Mouse (Mus musculus) limb, embryonic 13.5 days (tissue): Measurements from ENCODE around the gene B3gntl1. TPM values are rescaled to one million over a fixed set of nuclear protein-coding genes. Genes with fewer than 3 reads are reported as not detected.

Experiments used
- ATAC-seq: fragments of 200-750 bp; cut with Nextera tagmentation; 2 replicates; pipeline ENCODE4 v1.8.0; 2017; ENCODE audit warnings: low read depth, moderate number of reproducible peaks, moderate TSS enrichment; ENCODE audit not compliant: low FRiP score
- H3K27ac ChIP-seq: fragments of 300-500 bp; sonication (generic); 2 replicates; pipeline ENCODE4 v1.5.1; 2015; ENCODE audit warnings: inconsistent platforms, mild to moderate bottlenecking, moderate library complexity
- H3K27me3 ChIP-seq: fragments of 300-500 bp; sonication (generic); 2 replicates; pipeline ENCODE4 v1.6.1; 2015; ENCODE audit warnings: mild to moderate bottlenecking, inconsistent platforms
- H3K36me3 ChIP-seq: fragments of 300-500 bp; sonication (generic); 2 replicates; pipeline ENCODE4 v1.6.1; 2015; ENCODE audit warnings: inconsistent platforms, mild to moderate bottlenecking, moderate library complexity
- H3K4me1 ChIP-seq: fragments of 300-500 bp; sonication (generic); 2 replicates; pipeline ENCODE4 v1.6.1; 2015; ENCODE audit warnings: inconsistent platforms
- H3K4me2 ChIP-seq: fragments of 300-500 bp; sonication (generic); replicated peaks from 2 replicates; pipeline ENCODE4 v1.6.1; 2015; ENCODE audit warnings: inconsistent platforms, mild to moderate bottlenecking, moderate library complexity
- H3K4me3 ChIP-seq: fragments of 300-500 bp; sonication (generic); 2 replicates; pipeline ENCODE4 v1.5.1; 2015; ENCODE audit warnings: moderate library complexity, mild to moderate bottlenecking, inconsistent platforms
- H3K9ac ChIP-seq: fragments of 300-500 bp; sonication (generic); 2 replicates; pipeline ENCODE4 v1.6.1; 2015; ENCODE audit warnings: mild to moderate bottlenecking, inconsistent platforms
- H3K9me3 ChIP-seq: fragments of 300-500 bp; sonication (generic); 2 replicates; pipeline ENCODE4 v1.6.1; 2016; ENCODE audit warnings: inconsistent platforms
- whole genome bisulfite sequencing: fragments of 180-500 bp; shearing (Covaris S2); methylation state at CpG from one replicate; pipeline ENCODE4 v1.1.7; 2015; 5-methylcytosine and 5-hydroxymethylcytosine counted together
- polyA plus RNA-seq: library from polyadenylated mRNA; unstranded; fragments of >200 nt; fragmentation: Nextera tagmentation; extraction: Ambion mirVana; gene quantifications from 2 replicates; pipeline ENCODE4 v1.2.1, GENCODE M21; 2015

The B3gntl1 gene
- polyA plus RNA-seq, 1 experiment from 2014 or later, result 10.3 TPM

DNA sequence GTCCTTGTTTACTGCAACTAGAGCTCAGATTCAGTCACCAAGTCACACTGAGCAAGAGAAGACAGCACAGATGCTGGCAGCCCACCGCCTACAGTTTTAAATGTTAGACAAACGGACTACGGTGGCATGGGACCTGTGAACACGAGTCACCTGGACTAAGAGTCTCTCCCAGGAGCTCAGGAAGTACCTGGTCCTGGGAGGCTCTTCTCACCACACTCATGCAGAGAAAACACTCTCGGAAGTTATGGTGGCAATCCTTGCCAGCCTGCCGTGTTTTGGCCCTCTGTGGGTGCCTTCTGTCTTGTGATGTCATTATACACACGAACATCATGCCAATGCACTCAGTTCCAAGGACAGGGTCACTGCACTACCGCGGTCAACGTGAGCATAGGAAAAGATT is 36.3 kb downstream of the B3gntl1 start:
- Histone ChIP-seq H3K9ac (no peak overlapping the region), H3K4me3 (no peak overlapping the region), H3K4me1 (no peaks in the 10 kb centered on the region), H3K9me3 (no peaks in the 10 kb centered on the region), H3K4me2 (no peak overlapping the region), H3K27ac (no peak overlapping the region), H3K36me3 (peaks cover 61% of the 10 kb centered on the region), H3K27me3 (no peaks in the 10 kb centered on the region)
- WGBS, result 93% methylated on average over 10 of the region's 10 CpGs
- ATAC-seq, result no peak

DNA sequence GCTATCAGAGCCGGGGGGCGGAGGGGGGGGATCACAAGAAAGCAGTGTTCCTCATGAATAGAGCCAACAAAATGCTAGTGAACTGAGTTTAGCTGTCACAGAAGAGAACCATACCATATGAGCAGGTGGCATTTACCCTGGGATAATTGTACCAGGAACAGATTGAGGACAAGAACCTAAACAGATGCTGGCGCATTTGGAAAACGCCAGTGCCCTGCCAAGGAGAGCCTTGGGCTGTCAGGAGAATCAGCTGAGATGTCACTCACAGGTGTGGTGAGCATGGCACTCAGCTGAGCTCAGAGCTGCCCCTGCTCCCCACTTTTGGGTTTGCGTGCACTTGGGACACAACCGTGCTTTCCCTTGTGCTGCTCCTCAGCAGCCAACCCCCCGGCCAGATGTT is 41.5 kb downstream of the B3gntl1 start:
- Histone ChIP-seq H3K4me1 (no peaks in the 10 kb centered on the region), H3K27me3 (no peaks in the 10 kb centered on the region), H3K36me3 (peaks cover 35% of the 10 kb centered on the region), H3K9me3 (no peaks in the 10 kb centered on the region), H3K9ac (no peak overlapping the region), H3K27ac (no peak overlapping the region), H3K4me3 (no peak overlapping the region), H3K4me2 (no peak overlapping the region)
- 93% methylated on average over 7 of the region's 7 CpGs for WGBS
- no peak for ATAC-seq

DNA sequence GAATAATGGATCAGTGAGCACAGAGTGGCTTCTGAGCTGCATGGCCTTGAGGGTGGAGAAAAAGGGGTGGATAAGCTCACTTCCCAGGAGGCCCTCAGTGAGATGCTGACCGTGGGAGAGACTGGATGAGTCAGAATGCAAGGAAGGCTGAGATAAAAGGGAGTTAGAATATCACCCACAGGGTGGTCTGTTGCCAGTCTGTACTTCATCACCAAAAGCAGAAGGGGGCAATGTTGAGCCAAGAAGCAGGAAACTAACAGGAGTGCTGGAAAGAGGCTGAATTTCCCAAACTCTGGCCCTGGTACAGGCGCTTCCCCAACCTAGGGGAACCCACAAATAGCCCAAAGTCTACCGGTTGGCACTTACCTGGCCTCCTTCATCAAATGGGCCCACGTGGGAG is 42.5 kb downstream of the B3gntl1 start:
- no peak overlapping the region for H3K4me2 ChIP-seq
- no peaks in the 10 kb centered on the region for H3K9me3 ChIP-seq
- peaks cover 24% of the 10 kb centered on the region for H3K36me3 ChIP-seq
- no peaks in the 10 kb centered on the region for H3K4me1 ChIP-seq
- ATAC-seq, result no peak
- no peak overlapping the region for H3K27ac ChIP-seq
- H3K9ac ChIP-seq, result no peak overlapping the region
- no peak overlapping the region for H3K4me3 ChIP-seq
- WGBS, result 87% methylated on average over 4 of the region's 4 CpGs
- H3K27me3 ChIP-seq, result no peaks in the 10 kb centered on the region

DNA sequence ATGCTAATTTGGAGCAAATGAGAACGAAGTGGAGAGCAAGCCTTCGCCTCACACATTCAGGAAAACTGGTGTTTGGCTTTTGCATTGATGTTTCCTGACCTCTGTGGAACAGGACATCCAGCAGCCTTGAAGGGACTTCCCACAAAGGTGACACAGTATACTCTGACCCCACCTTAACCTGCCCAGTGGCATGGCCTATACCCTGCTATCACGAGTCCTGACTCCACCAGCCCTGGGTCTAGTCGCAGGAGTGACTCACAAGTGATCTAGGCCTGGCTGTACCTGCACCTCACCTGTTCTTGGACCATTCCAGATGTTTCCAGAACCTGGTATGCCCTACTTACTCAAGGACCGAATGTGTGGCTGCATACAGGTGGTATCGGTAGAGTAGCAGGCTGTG is 43.4 kb downstream of the B3gntl1 start:
- Histone ChIP-seq H3K4me1 (no peaks in the 10 kb centered on the region), H3K27me3 (no peaks in the 10 kb centered on the region), H3K4me3 (no peak overlapping the region), H3K4me2 (no peak overlapping the region), H3K9me3 (no peaks in the 10 kb centered on the region), H3K27ac (no peak overlapping the region), H3K9ac (no peak overlapping the region), H3K36me3 (peaks cover 26% of the 10 kb centered on the region)
- 91% methylated on average over 6 of the region's 6 CpGs for WGBS
- ATAC-seq, result no peak

- H3K9ac ChIP-seq, result no peak overlapping the region
- ATAC-seq, result no peak
These were observed 45.4 kb downstream of the B3gntl1 start for GRCm38 (mm10) chr11:121627521-121627920.

DNA sequence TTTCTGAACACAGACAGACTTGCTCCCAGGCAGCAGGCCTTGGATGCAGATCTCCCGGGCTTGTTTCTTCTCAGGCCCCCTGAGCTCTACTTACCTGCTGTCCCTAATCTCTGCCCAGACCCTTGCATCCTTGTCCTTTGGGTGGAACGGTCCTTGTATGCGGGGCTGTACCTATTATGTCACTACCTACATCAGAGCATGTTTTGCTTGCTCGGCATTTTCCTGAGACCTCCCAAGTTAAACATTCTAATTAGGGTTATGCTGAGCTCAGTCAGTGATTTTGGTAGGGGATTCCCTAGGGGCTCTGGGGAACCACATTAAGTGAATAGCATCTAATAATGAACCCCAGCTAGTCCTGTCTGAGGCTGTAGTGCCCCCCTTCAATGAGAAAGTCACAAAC is 47.9 kb downstream of the B3gntl1 start:
- no peak for ATAC-seq
- Histone ChIP-seq H3K27ac (no peak overlapping the region), H3K36me3 (peaks cover 49% of the 10 kb centered on the region)

More at GRCm38 (mm10) chr11:121627521-121627920, 45.4 kb downstream of the B3gntl1 start:
- Histone ChIP-seq H3K27ac (no peak overlapping the region), H3K4me2 (no peak overlapping the region), H3K36me3 (peaks cover 37% of the 10 kb centered on the region), H3K4me1 (no peaks in the 10 kb centered on the region), H3K27me3 (no peaks in the 10 kb centered on the region), H3K9me3 (no peaks in the 10 kb centered on the region), H3K4me3 (no peak overlapping the region)
- WGBS, result 85% methylated on average over 5 of the region's 5 CpGs

GRCm38 (mm10) chr11:121617371-121617770 is 55.6 kb downstream of the B3gntl1 start:
- ATAC-seq, result no peak
- Histone ChIP-seq H3K4me2 (no peak overlapping the region), H3K4me1 (no peaks in the 10 kb centered on the region), H3K4me3 (no peak overlapping the region), H3K9me3 (0 out of 2 replicates have a peak, but pooled peaks cover 5% of the 10 kb centered on the region), H3K9ac (no peak overlapping the region), H3K27ac (no peak overlapping the region), H3K36me3 (peaks cover 80% of the 10 kb centered on the region), H3K27me3 (no peaks in the 10 kb centered on the region)
- 74% methylated on average over 1 of the region's 1 CpGs for WGBS

More for the DNA sequence above, 47.9 kb downstream of the B3gntl1 start:
- Histone ChIP-seq H3K27me3 (no peaks in the 10 kb centered on the region), H3K9me3 (no peaks in the 10 kb centered on the region), H3K4me2 (no peak overlapping the region), H3K4me1 (no peaks in the 10 kb centered on the region), H3K4me3 (no peak overlapping the region), H3K9ac (no peak overlapping the region)
- WGBS, result 83% methylated on average over 4 of the region's 4 CpGs

DNA sequence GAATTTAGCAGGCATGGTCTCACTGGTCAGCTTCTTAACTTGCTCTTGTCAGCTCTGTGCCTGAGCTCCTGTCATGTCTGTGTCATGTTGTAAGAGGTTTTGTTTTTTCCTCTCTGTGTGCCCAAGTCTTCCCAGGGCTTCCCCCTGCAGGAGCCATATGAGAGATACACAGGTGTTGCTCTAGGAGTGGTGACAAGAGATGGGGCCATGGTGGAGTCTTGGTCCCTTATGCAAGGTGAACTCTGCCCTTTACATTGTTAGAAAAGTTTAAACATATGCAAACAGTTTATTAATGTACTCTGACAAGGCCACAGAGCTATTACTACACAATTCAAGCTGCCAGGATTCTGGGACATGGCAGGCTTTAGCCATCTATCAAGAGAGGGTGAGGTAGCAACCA is 56.5 kb downstream of the B3gntl1 start:
- Histone ChIP-seq H3K4me1 (no peaks in the 10 kb centered on the region), H3K36me3 (peaks cover 74% of the 10 kb centered on the region), H3K4me2 (no peak overlapping the region), H3K27me3 (no peaks in the 10 kb centered on the region), H3K27ac (no peak overlapping the region), H3K9ac (no peak overlapping the region), H3K9me3 (0 out of 2 replicates have a peak, but pooled peaks cover 5% of the 10 kb centered on the region), H3K4me3 (no peak overlapping the region)
- ATAC-seq, result no peak

DNA sequence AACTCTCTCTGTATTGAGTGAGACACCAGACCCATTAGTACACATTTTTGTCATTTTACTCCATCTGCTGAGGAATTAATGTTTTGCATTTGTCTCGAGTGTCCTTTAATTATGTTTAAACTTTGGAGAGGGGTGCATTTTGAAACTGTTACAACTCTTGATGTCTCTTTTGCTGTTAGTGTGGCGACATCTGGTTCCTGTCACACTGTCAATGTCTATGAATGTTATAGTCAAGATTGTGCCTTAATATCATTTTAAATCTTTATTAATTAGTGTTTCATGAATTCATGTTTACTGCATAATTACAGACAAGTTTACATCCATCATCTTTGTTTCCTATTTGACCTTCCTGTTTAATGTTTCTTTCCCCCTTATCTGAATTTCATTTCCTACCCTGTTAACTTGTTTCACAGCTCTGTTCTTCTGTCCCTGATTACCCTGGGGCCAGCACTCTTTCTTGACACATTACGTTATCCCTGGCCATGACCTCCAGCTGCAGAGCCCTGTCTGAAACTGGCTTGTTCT is 56.9 kb downstream of the B3gntl1 start:
- ATAC-seq, result no peak
- no peak overlapping the region for H3K27ac ChIP-seq
- H3K4me3 ChIP-seq, result no peak overlapping the region
- 0 out of 2 replicates have a peak, but pooled peaks cover 5% of the 10 kb centered on the region for H3K9me3 ChIP-seq
- WGBS, result 79% methylated on average over 3 of the region's 3 CpGs
- H3K27me3 ChIP-seq, result no peaks in the 10 kb centered on the region
- H3K4me2 ChIP-seq, result no peak overlapping the region
- no peak overlapping the region for H3K9ac ChIP-seq
- H3K4me1 ChIP-seq, result no peaks in the 10 kb centered on the region
- peaks cover 76% of the 10 kb centered on the region for H3K36me3 ChIP-seq

GRCm38 (mm10) chr11:121610976-121611375 is 62.0 kb downstream of the B3gntl1 start:
- no peak for ATAC-seq
- no peak overlapping the region for H3K9ac ChIP-seq
- peaks cover 69% of the 10 kb centered on the region for H3K36me3 ChIP-seq

DNA sequence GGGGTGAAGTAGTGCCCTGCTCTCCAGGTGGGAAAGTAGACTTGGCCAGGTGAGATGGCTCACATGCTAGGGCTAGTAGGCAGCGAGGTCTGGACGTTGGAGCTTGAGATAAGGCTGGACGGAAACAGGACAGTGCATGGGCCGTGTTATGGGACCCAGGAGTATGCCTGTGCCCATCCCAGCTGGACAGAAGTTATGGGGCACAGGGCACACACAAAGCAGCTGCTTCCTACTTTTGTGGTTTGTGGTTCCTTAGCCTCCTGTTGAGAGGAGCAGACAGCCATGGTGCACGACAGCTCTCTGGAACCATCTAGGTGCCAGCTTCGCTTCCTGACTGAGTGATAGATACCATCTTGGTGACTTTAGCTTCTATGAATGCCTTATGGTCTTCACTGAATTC is 67.3 kb downstream of the B3gntl1 start:
- WGBS, result 94% methylated on average over 6 of the region's 6 CpGs

More at GRCm38 (mm10) chr11:121610976-121611375, 62.0 kb downstream of the B3gntl1 start:
- no peaks in the 10 kb centered on the region for H3K27me3 ChIP-seq
- no peak overlapping the region for H3K4me2 ChIP-seq
- H3K4me1 ChIP-seq, result no peaks in the 10 kb centered on the region
- no peak overlapping the region for H3K4me3 ChIP-seq
- no peak overlapping the region for H3K27ac ChIP-seq
- 0 out of 2 replicates have a peak, but pooled peaks cover 5% of the 10 kb centered on the region for H3K9me3 ChIP-seq

DNA sequence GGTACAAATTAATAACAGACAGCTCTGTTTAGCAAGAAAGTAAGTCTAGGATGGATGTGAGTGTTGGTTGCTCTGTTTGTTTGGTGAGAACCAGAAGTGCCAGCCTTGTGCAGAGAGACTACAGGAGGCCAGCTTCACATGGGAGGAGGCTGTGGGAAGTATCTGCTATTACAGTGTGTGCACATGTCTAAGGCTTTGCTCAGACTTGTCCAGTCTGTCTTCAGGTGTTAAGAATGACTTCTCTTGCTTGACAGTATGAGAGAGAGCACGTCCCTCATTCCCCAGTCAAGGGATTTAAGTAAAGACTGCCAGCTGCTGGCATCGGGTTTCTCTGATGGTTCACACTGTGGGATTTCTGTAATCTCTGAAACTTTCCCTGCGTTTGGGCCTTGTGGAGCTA is 71.5 kb downstream of the B3gntl1 start:
- H3K9me3 ChIP-seq, result no peaks in the 10 kb centered on the region
- H3K4me3 ChIP-seq, result no peak overlapping the region
- no peak overlapping the region for H3K9ac ChIP-seq
- ATAC-seq, result no peak
- WGBS, result 64% methylated on average over 3 of the region's 3 CpGs
- H3K27ac ChIP-seq, result no peak overlapping the region
- H3K27me3 ChIP-seq, result no peaks in the 10 kb centered on the region
- no peak overlapping the region for H3K4me2 ChIP-seq
- peaks cover 30% of the 10 kb centered on the region for H3K4me1 ChIP-seq
- peaks cover 60% of the 10 kb centered on the region for H3K36me3 ChIP-seq

More for the DNA sequence above, 67.3 kb downstream of the B3gntl1 start:
- Histone ChIP-seq H3K27me3 (no peaks in the 10 kb centered on the region), H3K9me3 (no peaks in the 10 kb centered on the region), H3K9ac (no peak overlapping the region), H3K4me1 (peaks cover 9% of the 10 kb centered on the region; the same call in 1 of the 2 replicates), H3K36me3 (peaks cover 78% of the 10 kb centered on the region), H3K4me2 (no peak overlapping the region), H3K4me3 (no peak overlapping the region), H3K27ac (no peak overlapping the region)
- no peak for ATAC-seq

DNA sequence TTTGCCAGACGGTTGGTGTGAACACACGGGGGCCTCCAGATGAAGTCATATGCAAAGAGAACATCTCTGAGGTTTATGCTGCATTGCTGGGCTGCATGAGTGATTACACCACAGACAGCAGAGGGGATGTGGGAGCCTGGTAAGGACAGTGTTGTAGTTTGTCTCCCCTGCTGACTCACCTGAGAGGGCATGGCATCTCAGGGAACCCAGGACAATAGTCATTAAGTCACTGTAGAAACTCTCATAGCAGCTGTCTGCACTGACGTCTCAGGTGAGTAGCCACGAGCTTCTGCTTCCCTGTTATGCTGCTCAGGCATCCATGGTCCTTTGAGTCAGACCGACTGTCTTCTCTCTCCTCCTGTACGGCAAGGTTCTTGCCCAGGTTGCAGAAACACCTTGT is 75.7 kb downstream of the B3gntl1 start:
- Histone ChIP-seq H3K4me2 (no peak overlapping the region), H3K4me3 (no peak overlapping the region), H3K4me1 (peaks cover 30% of the 10 kb centered on the region), H3K36me3 (peaks cover 52% of the 10 kb centered on the region), H3K27ac (no peak overlapping the region), H3K9me3 (no peaks in the 10 kb centered on the region), H3K27me3 (no peaks in the 10 kb centered on the region), H3K9ac (no peak overlapping the region)
- 89% methylated on average over 6 of the region's 6 CpGs for WGBS
- ATAC-seq, result no peak
